Mouse (Mus musculus) heart, embryonic 13.5 days (tissue): ENCODE measurements at regions not wholly inside any gene's neighbourhood (a gene's known extent, or its start where the extent isn't known, plus 50 kb on each side); places are given as distances from the start of the nearest gene placed in this dataset.

Experiments used
- ATAC-seq: fragments of 200-750 bp; cut with Nextera tagmentation; 2 replicates; pipeline ENCODE4 v1.8.0; 2017; ENCODE audit warnings: moderate TSS enrichment; ENCODE audit not compliant: insufficient number of reproducible peaks, low FRiP score, low TSS enrichment; ENCODE audit errors: extremely low read depth
- H3K27ac ChIP-seq: fragments of 300-500 bp; sonication (generic); replicated peaks from 2 replicates; pipeline ENCODE4 v1.5.1; 2015; ENCODE audit warnings: moderate library complexity, mild to moderate bottlenecking, inconsistent platforms
- H3K27me3 ChIP-seq: fragments of 300-500 bp; sonication (generic); replicated peaks from 2 replicates; pipeline ENCODE4 v1.6.1; 2015; ENCODE audit warnings: mild to moderate bottlenecking, inconsistent platforms
- H3K36me3 ChIP-seq: fragments of 300-500 bp; sonication (generic); 2 replicates; pipeline ENCODE4 v1.6.1; 2015; ENCODE audit warnings: mild to moderate bottlenecking, inconsistent platforms
- H3K4me1 ChIP-seq: fragments of 300-500 bp; sonication (generic); 2 replicates; pipeline ENCODE4 v1.6.1; 2015; ENCODE audit warnings: inconsistent platforms
- H3K4me2 ChIP-seq: fragments of 300-500 bp; sonication (generic); 2 replicates; pipeline ENCODE4 v1.6.1; 2015; ENCODE audit warnings: inconsistent platforms, mild to moderate bottlenecking, moderate library complexity
- H3K4me3 ChIP-seq: fragments of 300-500 bp; sonication (generic); 2 replicates; pipeline ENCODE4 v1.5.1; 2015; ENCODE audit warnings: moderate library complexity, mild to moderate bottlenecking, inconsistent platforms
- H3K9ac ChIP-seq: fragments of 300-500 bp; sonication (generic); 2 replicates; pipeline ENCODE4 v1.6.1; 2015; ENCODE audit warnings: inconsistent platforms, mild to moderate bottlenecking, moderate library complexity
- H3K9me3 ChIP-seq: fragments of 300-500 bp; sonication (generic); 2 replicates; pipeline ENCODE4 v1.6.1; 2016; ENCODE audit warnings: inconsistent platforms
- WGBS: fragments of 180-500 bp; shearing (Covaris S2); methylation state at CpG from one replicate; pipeline ENCODE4 v1.1.7; 2015; ENCODE audit warnings: mixed read lengths; 5-methylcytosine and 5-hydroxymethylcytosine counted together

GRCm38 (mm10) chr12:21519058-21519457, 101.6 kb upstream of the Ywhaq start:
- Histone ChIP-seq H3K9me3 (no peaks in the 10 kb centered on the region), H3K4me2 (no peak overlapping the region), H3K36me3 (no peaks in the 10 kb centered on the region), H3K4me1 (peaks cover 27% of the 10 kb centered on the region), H3K27me3 (no peaks in the 10 kb centered on the region), H3K27ac (peak overlapping the region; percentile 48; the same call in 1 of the 2 replicates), H3K9ac (no peak overlapping the region), H3K4me3 (no peak overlapping the region)
- ATAC-seq, result no peak
- WGBS, result 27% methylated on average over 3 of the region's 3 CpGs

GRCm38 (mm10) chr12:21512736-21513135, 95.3 kb upstream of the Ywhaq start:
- H3K4me1 ChIP-seq, result peaks cover 8% of the 10 kb centered on the region
- no peak overlapping the region for H3K4me3 ChIP-seq
- H3K36me3 ChIP-seq, result no peaks in the 10 kb centered on the region
- no peak overlapping the region for H3K9ac ChIP-seq
- H3K27ac ChIP-seq, result no peak overlapping the region
- WGBS, result 81% methylated on average over 2 of the region's 2 CpGs
- H3K27me3 ChIP-seq, result no peaks in the 10 kb centered on the region
- no peak overlapping the region for H3K4me2 ChIP-seq
- no peaks in the 10 kb centered on the region for H3K9me3 ChIP-seq
- no peak for ATAC-seq

GRCm38 (mm10) chr12:21511043-21511665, 93.7 kb upstream of the Ywhaq start:
- 64% methylated on average over 8 of the region's 8 CpGs for WGBS
- Histone ChIP-seq H3K4me3 (no peak overlapping the region), H3K27ac (no peak overlapping the region), H3K9ac (no peak overlapping the region), H3K4me1 (peaks cover 8% of the 10 kb centered on the region), H3K27me3 (no peaks in the 10 kb centered on the region), H3K4me2 (no peak overlapping the region), H3K9me3 (no peaks in the 10 kb centered on the region), H3K36me3 (no peaks in the 10 kb centered on the region)
- ATAC-seq, result no peak

- ATAC-seq, result no peak
- no peak overlapping the region for H3K4me3 ChIP-seq
- H3K27me3 ChIP-seq, result no peaks in the 10 kb centered on the region
- 42% methylated on average over 1 of the region's 1 CpGs for WGBS
- no peak overlapping the region for H3K27ac ChIP-seq
- H3K36me3 ChIP-seq, result no peaks in the 10 kb centered on the region
- H3K4me1 ChIP-seq, result peaks cover 8% of the 10 kb centered on the region
- H3K4me2 ChIP-seq, result no peak overlapping the region
- no peaks in the 10 kb centered on the region for H3K9me3 ChIP-seq
- H3K9ac ChIP-seq, result no peak overlapping the region
Observed at GRCm38 (mm10) chr12:21507080-21507479, 89.6 kb upstream of the Ywhaq start.

GRCm38 (mm10) chr12:21505731-21506368, 88.4 kb upstream of the Ywhaq start:
- H3K27ac ChIP-seq, result no peak overlapping the region
- peaks cover 8% of the 10 kb centered on the region for H3K4me1 ChIP-seq
- no peaks in the 10 kb centered on the region for H3K27me3 ChIP-seq
- H3K9ac ChIP-seq, result no peak overlapping the region
- H3K4me2 ChIP-seq, result no peak overlapping the region
- H3K9me3 ChIP-seq, result no peaks in the 10 kb centered on the region
- no peak overlapping the region for H3K4me3 ChIP-seq
- ATAC-seq, result no peak
- 64% methylated on average over 6 of the region's 6 CpGs for WGBS
- H3K36me3 ChIP-seq, result no peaks in the 10 kb centered on the region

- 72% methylated on average over 4 of the region's 4 CpGs for WGBS
- no peak for ATAC-seq
- H3K4me1 ChIP-seq, result no peaks in the 10 kb centered on the region
- no peaks in the 10 kb centered on the region for H3K36me3 ChIP-seq
- no peak overlapping the region for H3K27ac ChIP-seq
- H3K4me2 ChIP-seq, result no peak overlapping the region
- H3K27me3 ChIP-seq, result no peaks in the 10 kb centered on the region
- no peaks in the 10 kb centered on the region for H3K9me3 ChIP-seq
- no peak overlapping the region for H3K4me3 ChIP-seq
- H3K9ac ChIP-seq, result no peak overlapping the region
Observed at GRCm38 (mm10) chr12:21503250-21503649, 85.8 kb upstream of the Ywhaq start.

- Histone ChIP-seq H3K36me3 (no peaks in the 10 kb centered on the region), H3K4me1 (peaks cover 12% of the 10 kb centered on the region), H3K9me3 (no peaks in the 10 kb centered on the region), H3K27me3 (no peaks in the 10 kb centered on the region), H3K4me2 (no peak overlapping the region), H3K9ac (no peak overlapping the region), H3K4me3 (no peak overlapping the region), H3K27ac (no peak overlapping the region)
- WGBS, result 74% methylated on average over 5 of the region's 5 CpGs
- no peak for ATAC-seq
Observed at GRCm38 (mm10) chr12:21496974-21497373, 79.5 kb upstream of the Ywhaq start.

- WGBS, result 89% methylated on average over 6 of the region's 6 CpGs
- Histone ChIP-seq H3K9ac (no peak overlapping the region), H3K9me3 (no peaks in the 10 kb centered on the region), H3K4me2 (no peak overlapping the region), H3K27ac (no peak overlapping the region), H3K4me1 (peaks cover 12% of the 10 kb centered on the region), H3K4me3 (no peak overlapping the region), H3K27me3 (no peaks in the 10 kb centered on the region), H3K36me3 (no peaks in the 10 kb centered on the region)
- ATAC-seq, result no peak
Observed at GRCm38 (mm10) chr12:21495511-21495910, 78.1 kb upstream of the Ywhaq start.

GRCm38 (mm10) chr12:21493471-21493870, 76.0 kb upstream of the Ywhaq start:
- H3K9ac ChIP-seq, result no peak overlapping the region
- H3K9me3 ChIP-seq, result no peaks in the 10 kb centered on the region
- no peaks in the 10 kb centered on the region for H3K27me3 ChIP-seq
- 66% methylated on average over 3 of the region's 3 CpGs for WGBS
- no peak for ATAC-seq
- no peaks in the 10 kb centered on the region for H3K36me3 ChIP-seq
- H3K27ac ChIP-seq, result no peak overlapping the region
- H3K4me3 ChIP-seq, result no peak overlapping the region
- no peak overlapping the region for H3K4me2 ChIP-seq
- peaks cover 12% of the 10 kb centered on the region for H3K4me1 ChIP-seq

- ATAC-seq, result no peak
- H3K4me3 ChIP-seq, result no peak overlapping the region
- 0 out of 2 replicates have a peak overlapping the region, but pooled peaks have one; percentile 12 for H3K27ac ChIP-seq
- H3K9ac ChIP-seq, result no peak overlapping the region
- WGBS, result 42% methylated on average over 8 of the region's 8 CpGs
- H3K36me3 ChIP-seq, result no peaks in the 10 kb centered on the region
- H3K4me1 ChIP-seq, result peaks cover 12% of the 10 kb centered on the region
- no peak overlapping the region for H3K4me2 ChIP-seq
- H3K9me3 ChIP-seq, result no peaks in the 10 kb centered on the region
- no peaks in the 10 kb centered on the region for H3K27me3 ChIP-seq
Observed at GRCm38 (mm10) chr12:21492549-21493291, 75.3 kb upstream of the Ywhaq start.

- no peak overlapping the region for H3K9ac ChIP-seq
- H3K9me3 ChIP-seq, result no peaks in the 10 kb centered on the region; the same call in 1 of the 2 replicates
- H3K4me3 ChIP-seq, result no peak overlapping the region
- H3K27me3 ChIP-seq, result no peaks in the 10 kb centered on the region
- H3K27ac ChIP-seq, result no peak overlapping the region
- no peaks in the 10 kb centered on the region for H3K36me3 ChIP-seq
- ATAC-seq, result no peak
- 73% methylated on average over 2 of the region's 2 CpGs for WGBS
- no peaks in the 10 kb centered on the region for H3K4me1 ChIP-seq
- H3K4me2 ChIP-seq, result no peak overlapping the region
Observed at GRCm38 (mm10) chr12:21481644-21482043, 64.2 kb upstream of the Ywhaq start.
